ENCODE assay signal across 9 mouse cellular contexts in the genomic region with DNA sequence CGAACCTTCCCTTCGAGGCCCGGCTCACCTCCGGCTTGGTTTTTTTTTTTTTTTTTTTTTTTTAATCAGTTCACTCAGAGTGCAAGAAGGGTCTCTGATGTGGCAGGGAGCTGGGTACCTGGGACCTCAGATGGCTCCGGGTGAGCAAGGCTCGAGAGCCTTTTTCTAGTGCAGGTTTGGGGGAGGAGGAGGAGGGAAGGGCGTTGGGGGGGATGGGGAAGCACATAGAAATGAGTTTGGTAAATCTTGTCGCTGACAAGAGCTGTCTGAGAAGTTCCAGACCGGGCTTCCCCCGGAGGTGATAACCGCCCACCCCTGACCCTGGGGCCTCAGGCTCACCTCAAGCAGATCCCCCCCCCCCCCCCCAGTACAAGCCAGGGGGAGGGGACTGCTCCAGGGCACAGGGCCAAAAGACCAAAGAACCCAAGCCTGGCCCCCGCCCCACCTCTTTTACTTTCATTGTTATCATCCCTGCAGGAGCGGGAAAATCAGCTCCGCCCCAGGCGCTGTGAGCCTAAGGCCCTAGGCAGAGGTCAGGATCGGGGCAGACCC. TPM values are rescaled to one million over a fixed set of nuclear protein-coding genes. Genes with fewer than 3 reads are reported as not detected.
A peak's percentile ranks its signal among the peaks of the same experiment; 100 is the strongest.
DNase-seq lines count a peak whose midpoint lies in the region; ATAC-seq lines count a peak whose summit lies in the region.
"Had no signal": no experiment of that assay in that cellular context is flagged by ENCODE, and none has a peak within 500 bp of the region (broad histone marks: within the 10 kb centered on the region; RNA-seq: fewer than 3 reads in every experiment).

A gene (minus strand): TSS at position 138 of the 552 bp plus-strand sequence.

- no peaks in the 10 kb centered on the region for H3K9me3 ChIP-seq in neural tube, embryonic 12.5 days

- H3K36me3 ChIP-seq in neural tube, embryonic 12.5 days, result peaks cover 27% of the 10 kb centered on the region

- peak within 1 kb of the TSS; percentile 79 for H3K4me2 ChIP-seq in neural tube, embryonic 12.5 days (replicated peaks)

- peak within 1 kb of the TSS; percentile 82 for H3K4me3 ChIP-seq in neural tube, embryonic 12.5 days

- H3K4me1 ChIP-seq in neural tube, embryonic 12.5 days, result peaks cover 53% of the 10 kb centered on the region

- H3K27ac ChIP-seq in neural tube, embryonic 12.5 days, result peak within 1 kb of the TSS; percentile 90

- ATAC-seq in neural tube, embryonic 12.5 days (ENCODE audit: low FRiP score, low read depth), result peak; percentile 3; the same call in 1 of the 2 replicates

- no peaks in the 10 kb centered on the region for H3K27me3 ChIP-seq in neural tube, embryonic 12.5 days (replicated peaks)
- H3K27me3 ChIP-seq: CH12.LX had no signal

- WGBS in neural tube, embryonic 12.5 days, result 1% methylated on average over 16 of the region's 16 CpGs

- intact Hi-C loops in left cerebral cortex, postnatal 36 days (cut with DNase I), result no loop called here

- no peak for DNase-seq in frontal cortex, adult 2 months (ENCODE audit: extremely low spot score in 1 of 2, low spot score in 1 of 2)
- DNase-seq in frontal cortex, postnatal 25 days (ENCODE audit: low spot score in 2 of 2), result no peak
- DNase-seq in right cerebral cortex, postnatal 4 days, result peak; percentile 20
- DNase-seq in right cerebral cortex, postnatal 14 days, result no peak
- DNase-seq in gonadal fat pad, adult 2 months (ENCODE audit: low read depth), result no peak
- no peak for DNase-seq in left cerebral cortex, postnatal 36 days (ENCODE audit: low spot score in 2 of 2)
- DNase-seq in adrenal gland, adult 18-20 months (ENCODE audit: low spot score in 2 of 2), result no peak

- peak within 1 kb of the TSS; percentile 87 for H3K9ac ChIP-seq in neural tube, embryonic 12.5 days

RNA-seq across cellular contexts. Expression of the gene that starts here (rescaled TPM):
- polyA plus RNA-seq in frontal cortex, adult 2 months (2012; rRNA removed), result 53.6 and 61.5 TPM in 2 replicates
- polyA plus RNA-seq in gonadal fat pad, adult 2 months (2012; rRNA removed), result 11.6 and 18.6 TPM in 2 replicates
- total RNA-seq in left cerebral cortex, postnatal 36 days (2021), result 10 to 100 TPM; 15.6 to 23.5 TPM
- 774 and 775 TPM in 2 replicates for polyA plus RNA-seq in neural tube, embryonic 12.5 days (2016; fragmentation: Nextera tagmentation; extraction: Ambion mirVana)
- 1 to 10 TPM; 7.2 to 7.8 TPM for total RNA-seq in adrenal gland, adult 18-20 months (2021)

Comparison
In these comparisons a context has a peak if more than half of its experiments do, and no peak if none do; other contexts are left out.
1. RNA of the gene that starts here (polyA plus RNA-seq): 774 to 775 TPM in neural tube, embryonic 12.5 days; 53.6 to 61.5 TPM in frontal cortex, adult 2 months and 11.6 to 18.6 TPM in gonadal fat pad, adult 2 months; every median in the first group is over 10 times any median in the second.